Mouse (Mus musculus): ENCODE measurements around the gene Gpr1.
A peak's percentile ranks its signal among the peaks of the same experiment; 100 is the strongest.
"Not testable (repeated sequence)": the region's sequence is repeated elsewhere in the genome, so short reads cannot be mapped to it uniquely, and the experiment has no call there.

The Gpr1 gene

GRCm38 (mm10) chr1:63219277-63219676 lies 4.9 kb upstream of the Gpr1 start:
- DNase-seq (ENCODE audit: extremely low spot score), result no peak

GRCm38 (mm10) chr1:63214631-63215030 lies 288 bp upstream of the Gpr1 start:
- DNase-seq (ENCODE audit: extremely low spot score), result no peak

DNA sequence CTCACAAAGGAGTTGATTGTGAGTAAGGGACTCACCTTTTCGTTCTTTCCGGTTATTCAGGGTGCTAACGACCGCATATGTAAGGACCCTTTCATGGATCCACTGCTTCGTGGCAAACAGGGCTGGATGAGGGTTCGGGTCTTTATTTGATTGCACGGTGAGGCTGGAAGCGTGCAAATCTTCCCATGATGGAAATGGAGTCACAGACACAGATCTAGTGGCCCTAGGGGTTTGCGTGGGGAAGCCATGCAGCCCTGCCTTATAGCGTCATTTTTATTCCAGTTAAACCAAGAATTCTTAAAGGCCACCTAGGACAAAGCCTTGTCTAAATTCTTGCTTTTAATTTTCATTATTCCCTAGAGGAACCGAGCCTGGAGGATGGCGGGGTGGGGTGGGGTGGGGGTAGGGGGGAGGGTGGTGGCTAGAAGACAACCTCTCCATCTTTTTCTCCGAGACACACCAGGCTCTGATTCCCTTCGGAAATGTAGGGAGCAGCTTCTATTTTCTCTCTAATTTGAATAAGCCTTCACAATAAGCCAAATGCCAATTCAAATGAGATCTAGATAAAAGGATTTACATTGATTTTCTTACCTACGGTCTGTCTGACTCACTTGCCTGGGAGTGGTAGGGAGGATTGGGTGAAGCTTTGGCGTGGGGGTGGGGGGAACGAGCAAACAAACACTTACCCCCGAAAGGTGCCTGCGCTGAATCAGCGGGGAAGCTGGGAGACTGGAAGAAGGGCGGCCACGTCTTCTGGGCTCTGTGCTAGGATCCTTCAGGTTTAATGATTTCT lies 669 bp downstream of the Gpr1 start:
- DNase-seq (ENCODE audit: extremely low spot score), result no peak

GRCm38 (mm10) chr1:63209861-63210529 lies 4.3 kb downstream of the Gpr1 start:
- DNase-seq (ENCODE audit: extremely low spot score), result no peak

DNA sequence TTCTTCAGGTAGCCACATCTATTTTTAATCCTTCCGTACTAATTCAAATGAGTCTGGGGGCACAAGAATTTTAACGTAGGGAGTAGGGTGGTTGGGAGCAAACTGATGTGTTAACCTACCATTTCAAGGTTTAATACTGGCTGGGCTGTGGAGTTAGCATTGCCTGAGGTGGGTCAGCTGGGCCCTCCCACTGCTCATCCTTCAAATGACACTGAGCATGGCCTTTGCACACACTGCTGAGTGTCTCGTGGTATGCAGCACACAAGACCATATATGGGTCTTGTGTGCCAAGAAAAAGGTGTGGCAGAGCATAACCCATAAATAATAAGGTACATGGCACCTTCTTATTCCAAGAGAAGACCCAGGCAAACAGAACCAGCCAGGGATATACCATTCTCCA lies 6.7 kb downstream of the Gpr1 start:
- DNase-seq (ENCODE audit: extremely low spot score), result no peak

DNA sequence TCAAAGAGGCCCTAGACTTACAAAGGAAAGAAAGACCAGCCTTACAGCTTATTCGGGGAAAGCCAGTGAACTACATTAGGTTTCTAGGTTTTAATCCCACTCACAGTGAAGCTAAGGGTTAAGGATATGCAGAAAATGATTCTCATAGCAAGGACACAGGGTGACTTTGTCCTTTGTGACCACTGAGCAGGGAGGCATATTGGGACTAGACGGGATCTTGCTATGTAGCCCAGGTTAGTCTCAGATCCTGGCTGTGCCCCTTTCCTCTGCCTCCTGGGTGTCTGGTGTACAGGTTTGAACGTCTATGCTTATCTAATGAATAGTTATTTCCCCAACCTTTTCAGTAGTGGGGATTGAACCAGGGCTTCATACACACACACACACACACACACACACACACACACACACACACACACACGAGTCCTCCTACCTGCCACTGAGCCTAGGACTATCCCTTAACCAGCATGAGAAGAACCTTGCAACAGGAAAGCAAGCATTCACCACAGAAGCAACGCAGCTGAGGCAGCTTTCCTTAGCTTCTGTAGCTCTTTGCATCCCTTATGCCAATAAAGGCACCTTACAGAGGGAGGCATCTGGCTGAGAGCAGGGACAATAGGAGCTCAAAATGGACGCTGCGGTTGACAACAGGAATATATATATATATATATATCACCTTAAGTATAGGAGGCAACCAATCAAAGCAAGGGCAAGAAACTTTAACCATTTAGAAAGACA lies 9.5 kb downstream of the Gpr1 start:
- DNase-seq (ENCODE audit: extremely low spot score), result no peak

GRCm38 (mm10) chr1:63203950-63204659 lies 10.2 kb downstream of the Gpr1 start:
- peak; percentile 88 for DNase-seq (ENCODE audit: extremely low spot score)

DNA sequence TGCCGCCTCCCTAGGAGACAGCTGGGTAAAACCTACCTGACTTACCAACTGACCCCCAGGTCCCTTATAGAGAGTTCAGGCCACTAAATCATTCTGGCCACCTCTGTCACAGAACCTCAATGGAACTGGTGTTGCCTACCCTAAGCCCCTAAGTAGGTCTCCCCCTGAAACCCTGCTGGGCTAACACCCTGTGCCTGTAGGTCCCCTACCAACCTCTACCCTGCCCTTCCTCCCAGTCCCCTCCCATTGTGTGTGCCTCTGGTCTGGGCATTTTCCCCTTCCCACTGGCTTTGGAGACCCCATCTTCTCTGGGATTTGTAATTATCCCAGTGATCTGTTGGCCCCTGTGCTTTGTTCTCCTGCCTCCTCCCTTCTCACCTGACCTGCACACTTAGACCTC lies 10.9 kb downstream of the Gpr1 start:
- no peak for DNase-seq (ENCODE audit: extremely low spot score)

GRCm38 (mm10) chr1:63201672-63202071 lies 12.7 kb downstream of the Gpr1 start:
- no peak for DNase-seq (ENCODE audit: extremely low spot score)

GRCm38 (mm10) chr1:63200322-63200721 lies 14.0 kb downstream of the Gpr1 start:
- DNase-seq (ENCODE audit: extremely low spot score), result no peak

GRCm38 (mm10) chr1:63199387-63199786 lies 15.0 kb downstream of the Gpr1 start:
- no peak for DNase-seq (ENCODE audit: extremely low spot score)

DNA sequence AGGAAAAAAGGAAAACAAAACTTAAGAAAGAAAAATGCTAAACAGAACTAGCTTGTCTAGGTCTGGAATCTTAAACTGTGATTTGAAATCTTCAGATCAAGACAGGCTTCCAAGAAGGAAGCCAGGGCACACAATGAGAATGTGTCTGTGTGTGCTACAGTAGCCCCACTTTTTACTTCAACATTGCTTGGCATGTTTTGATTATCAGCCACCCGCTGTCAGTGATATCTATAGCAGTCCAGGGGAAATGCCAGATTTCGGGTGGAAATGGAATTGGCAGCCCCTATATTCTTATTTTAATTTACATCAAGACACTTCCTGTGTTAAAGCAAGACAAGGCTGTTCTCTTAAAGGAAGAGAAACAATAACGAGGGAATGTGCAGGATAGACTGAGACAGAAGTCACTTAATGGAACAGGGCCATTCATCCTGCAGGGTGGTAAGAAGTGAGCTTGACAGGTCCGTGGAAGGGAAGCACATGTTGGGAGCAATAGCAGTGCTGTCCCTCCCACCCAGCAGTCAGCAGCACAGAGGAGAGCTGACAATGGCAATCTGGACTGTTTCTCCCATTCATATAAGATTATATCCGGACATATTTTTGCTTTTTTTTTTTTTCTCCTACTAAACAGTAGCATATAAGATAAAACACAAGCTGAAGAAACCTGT lies 18.4 kb downstream of the Gpr1 start:
- no peak for DNase-seq (ENCODE audit: extremely low spot score)

GRCm38 (mm10) chr1:63192306-63193065 lies 21.9 kb downstream of the Gpr1 start:
- DNase-seq (ENCODE audit: extremely low spot score), result no peak

DNA sequence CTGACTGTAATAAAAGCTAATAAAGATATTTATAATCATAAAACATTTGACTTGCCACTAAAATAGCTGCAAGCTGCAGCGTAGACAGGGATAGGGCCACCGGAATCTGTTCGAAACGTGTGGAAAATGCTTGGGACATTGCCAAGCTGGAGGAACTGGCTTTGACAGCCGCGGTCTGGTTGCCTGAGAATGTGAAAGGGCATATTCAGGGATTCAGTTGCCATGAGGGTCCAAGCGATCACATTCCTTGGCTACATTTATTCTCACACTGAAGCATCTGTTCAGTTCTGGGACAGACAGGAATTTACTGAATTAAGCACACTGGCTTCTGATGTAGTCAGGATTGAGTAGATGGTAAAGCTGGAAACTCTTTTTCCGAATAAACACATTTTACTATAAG lies 23.5 kb downstream of the Gpr1 start:
- DNase-seq (ENCODE audit: extremely low spot score), result no peak

GRCm38 (mm10) chr1:63188536-63188935 lies 25.8 kb downstream of the Gpr1 start:
- no peak for DNase-seq (ENCODE audit: extremely low spot score)

GRCm38 (mm10) chr1:63185430-63185829 lies 28.9 kb downstream of the Gpr1 start:
- not testable (repeated sequence) for DNase-seq (ENCODE audit: extremely low spot score)

- DNase-seq (ENCODE audit: extremely low spot score), result peak; percentile 49
Measured at GRCm38 (mm10) chr1:63182636-63183270, 31.6 kb downstream of the Gpr1 start.

GRCm38 (mm10) chr1:63182212-63182611 lies 32.1 kb downstream of the Gpr1 start:
- DNase-seq (ENCODE audit: extremely low spot score), result no peak

DNA sequence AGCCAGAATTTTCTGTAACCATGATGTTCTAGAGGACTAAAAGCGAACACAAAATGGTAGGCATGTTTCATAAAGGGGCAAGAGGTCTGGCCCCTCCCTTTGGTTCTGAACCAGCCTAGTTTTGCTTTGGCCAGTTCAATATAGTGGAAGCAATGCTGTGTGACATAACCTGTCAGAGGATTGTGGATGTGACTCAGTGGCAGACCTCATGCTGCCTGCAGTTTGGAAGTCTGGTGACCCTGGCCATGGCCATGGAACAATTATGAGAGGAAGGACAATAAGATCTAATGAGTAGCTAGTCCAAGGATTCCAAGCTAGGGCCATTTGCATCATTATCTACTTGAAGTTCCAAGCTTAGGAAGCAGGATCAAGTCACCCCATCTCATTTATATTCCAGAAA lies 32.9 kb downstream of the Gpr1 start:
- DNase-seq (ENCODE audit: extremely low spot score), result no peak

- peak; percentile 92 for DNase-seq (ENCODE audit: extremely low spot score)
Measured at GRCm38 (mm10) chr1:63181019-63181418, 33.3 kb downstream of the Gpr1 start.
